Mouse (Mus musculus): Measurements from ENCODE around the gene Gatad2a. TPM values are rescaled to one million over a fixed set of nuclear protein-coding genes. Genes with fewer than 3 reads are reported as not detected.

The Gatad2a gene
- total RNA-seq, 2 experiments from 2014 or later: 93.2 to 94.3 TPM

DNA sequence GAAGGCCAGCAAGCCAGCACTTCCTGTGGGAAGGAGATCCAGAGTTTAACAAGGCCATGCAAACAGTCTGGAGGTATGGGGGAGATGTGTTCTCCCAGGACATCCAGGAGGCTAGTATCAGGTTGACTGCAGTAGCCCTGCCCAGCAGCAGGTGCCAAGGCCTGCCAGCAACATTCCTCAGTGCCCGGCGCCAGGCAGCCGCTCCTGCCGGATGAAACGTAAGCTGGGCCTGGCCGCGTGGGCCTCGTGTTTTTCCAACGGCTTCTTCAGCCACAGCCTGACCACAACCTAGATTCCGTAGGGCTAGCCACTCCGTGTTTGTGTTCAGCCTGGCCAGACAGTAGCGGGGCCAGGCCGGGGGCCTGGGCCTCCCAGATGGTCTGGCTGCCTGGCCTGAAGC is 121.5 kb downstream of the Gatad2a start:
- no peak for DNase-seq

DNA sequence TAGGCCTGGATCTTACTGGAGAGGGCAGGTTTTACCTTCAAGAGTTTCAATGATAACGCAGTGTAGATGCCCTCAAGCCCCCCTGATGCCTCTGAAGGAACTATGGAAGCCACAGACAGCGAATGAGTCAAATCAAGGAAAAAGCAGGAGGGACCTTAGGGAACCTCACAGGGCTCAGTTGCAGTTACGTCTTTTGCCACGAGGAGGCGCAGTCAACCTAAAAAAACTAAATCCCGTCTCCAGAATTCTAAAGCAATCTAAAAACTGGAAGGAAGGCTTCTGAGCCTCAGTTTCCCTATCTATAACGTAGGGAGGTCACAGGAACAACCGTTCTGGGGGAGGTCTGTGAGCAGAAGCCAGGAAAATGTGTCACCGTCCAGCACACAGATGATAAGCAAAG is 122.0 kb downstream of the Gatad2a start:
- DNase-seq: peak; percentile 64 to 70

DNA sequence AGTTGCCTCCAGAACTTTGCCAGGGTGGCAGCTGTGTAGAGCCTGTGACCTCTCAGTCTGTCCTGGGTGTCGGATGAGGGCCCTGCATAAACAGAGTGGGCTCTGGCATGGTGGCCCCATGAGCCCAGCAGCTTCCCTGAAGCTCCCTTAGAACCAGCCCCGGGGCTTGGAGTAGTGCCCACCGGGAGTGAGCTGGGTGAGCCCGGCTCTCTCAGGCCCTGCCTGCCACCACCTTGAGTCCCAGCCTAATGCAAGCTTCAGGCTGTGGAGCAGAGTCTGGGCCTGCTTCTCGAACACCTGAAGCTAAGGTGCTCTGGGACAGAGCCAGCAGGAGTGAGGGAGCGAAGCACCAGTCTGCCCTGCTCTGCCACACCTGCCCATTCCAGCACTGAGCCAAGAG is 125.3 kb downstream of the Gatad2a start:
- DNase-seq: no peak

DNA sequence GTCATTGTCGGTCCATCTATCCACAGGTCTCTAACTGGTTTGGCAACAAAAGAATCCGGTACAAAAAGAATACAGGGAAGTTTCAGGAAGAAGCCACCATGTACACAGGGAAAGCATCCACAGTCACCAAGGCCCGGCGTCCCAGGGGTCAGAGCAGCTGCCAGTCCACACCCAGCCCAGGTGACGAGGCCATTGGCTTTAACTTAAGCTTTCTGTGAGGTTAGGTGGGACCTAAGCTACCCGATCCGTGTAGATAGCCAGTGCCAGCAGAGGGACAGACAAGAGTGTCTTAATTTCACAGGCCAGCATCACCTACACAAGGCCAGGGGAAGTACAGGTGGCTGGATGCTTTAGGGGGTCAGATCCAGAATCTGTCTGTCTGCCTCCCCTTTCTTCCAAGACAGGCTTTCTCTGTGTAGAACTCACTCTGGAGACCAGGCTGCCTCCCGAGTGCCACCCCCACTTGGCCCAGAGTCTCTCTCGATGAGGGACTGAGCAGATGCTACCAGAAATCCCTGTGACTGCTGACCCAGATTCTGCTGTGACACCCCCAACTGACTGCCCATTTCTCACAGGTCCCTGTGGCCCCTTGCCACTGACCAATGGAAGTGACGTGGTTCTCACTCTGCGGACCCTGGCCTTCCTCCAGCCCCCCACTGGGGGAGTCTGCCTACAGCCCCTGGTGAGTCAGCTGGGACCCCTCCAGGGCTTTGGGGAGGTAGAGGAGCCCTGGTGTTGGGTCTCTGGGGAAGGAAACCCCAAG is 126.0 kb downstream of the Gatad2a start:
- DNase-seq: no peak

DNA sequence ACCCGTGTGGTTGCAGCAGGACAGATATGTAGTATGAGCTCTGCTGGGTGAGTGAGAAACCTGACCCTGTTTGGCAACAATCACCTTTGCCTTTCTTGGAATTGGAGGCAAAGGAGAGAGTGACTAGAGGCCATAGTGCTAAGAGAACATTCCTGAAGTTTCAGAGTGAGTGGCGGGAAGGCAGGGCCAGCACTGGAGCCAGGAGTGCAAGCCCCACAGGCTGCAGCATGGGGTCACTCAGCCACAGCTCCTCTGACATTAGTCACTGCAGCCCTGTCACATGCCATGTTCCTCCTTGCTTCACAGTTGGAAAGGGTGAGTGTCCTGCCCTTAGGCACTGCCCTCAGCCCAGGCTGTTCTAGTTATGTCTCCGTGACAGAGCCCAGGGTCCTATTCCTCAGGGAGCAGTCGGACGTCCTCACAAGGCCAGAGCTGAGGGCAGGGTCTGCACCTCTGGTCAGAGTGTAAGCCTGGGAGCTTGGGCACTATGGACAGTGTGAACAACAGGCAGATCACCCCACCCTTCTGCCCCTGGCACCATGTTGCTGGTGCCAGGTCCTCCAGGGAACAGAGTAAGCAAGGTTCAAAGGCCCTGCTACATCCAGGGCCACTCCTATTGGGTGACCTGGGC is 128.4 kb downstream of the Gatad2a start:
- peak in 1 of 2 experiments; percentile 32 for DNase-seq

DNA sequence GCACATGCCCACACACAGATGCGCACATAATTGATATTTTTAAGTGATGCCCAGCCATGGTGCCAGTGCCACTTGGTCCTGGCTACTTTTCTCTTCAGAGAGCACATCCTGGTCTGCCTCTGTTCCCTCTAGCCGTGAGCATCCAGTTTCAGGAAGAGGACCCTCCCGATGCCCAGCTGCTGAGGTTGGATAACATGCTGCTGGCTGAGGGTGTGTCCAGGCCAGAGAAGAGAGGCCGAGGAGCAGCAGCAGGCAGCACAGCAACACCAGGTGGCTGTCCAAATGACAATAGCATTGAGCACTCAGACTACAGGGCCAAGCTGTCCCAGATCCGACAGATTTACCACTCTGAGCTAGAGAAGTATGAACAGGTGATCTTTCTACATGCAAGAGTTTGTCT is 132.0 kb downstream of the Gatad2a start:
- no peak for DNase-seq

DNA sequence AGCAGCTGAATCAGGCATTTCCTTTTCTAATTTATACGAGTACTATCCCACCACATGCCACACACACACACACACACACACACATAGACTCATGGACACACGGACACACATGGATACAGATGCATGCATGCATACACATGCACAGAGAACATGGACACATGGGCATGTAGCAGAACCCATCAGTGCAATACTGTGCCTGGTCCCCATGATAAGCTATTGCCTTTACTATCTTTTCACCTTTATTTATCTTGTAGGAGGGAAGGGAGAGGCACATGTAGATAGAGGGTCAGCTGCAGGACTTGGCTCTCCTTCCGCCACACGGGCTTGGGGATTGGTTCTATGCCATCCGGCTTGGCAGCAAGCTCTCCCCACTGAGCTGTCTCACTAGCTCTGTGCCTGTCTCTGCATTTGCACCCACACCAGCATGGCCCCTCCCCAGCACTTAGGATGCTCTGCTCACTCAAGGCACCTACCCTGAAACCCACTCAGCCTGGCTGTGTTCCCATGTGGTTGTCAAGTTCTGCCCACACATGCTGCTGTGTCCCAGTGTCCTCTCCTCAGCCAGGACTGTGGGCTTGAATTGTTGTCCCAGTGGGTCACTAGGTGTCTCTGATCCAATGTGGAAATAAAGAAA is 132.7 kb downstream of the Gatad2a start:
- no peak for DNase-seq

DNA sequence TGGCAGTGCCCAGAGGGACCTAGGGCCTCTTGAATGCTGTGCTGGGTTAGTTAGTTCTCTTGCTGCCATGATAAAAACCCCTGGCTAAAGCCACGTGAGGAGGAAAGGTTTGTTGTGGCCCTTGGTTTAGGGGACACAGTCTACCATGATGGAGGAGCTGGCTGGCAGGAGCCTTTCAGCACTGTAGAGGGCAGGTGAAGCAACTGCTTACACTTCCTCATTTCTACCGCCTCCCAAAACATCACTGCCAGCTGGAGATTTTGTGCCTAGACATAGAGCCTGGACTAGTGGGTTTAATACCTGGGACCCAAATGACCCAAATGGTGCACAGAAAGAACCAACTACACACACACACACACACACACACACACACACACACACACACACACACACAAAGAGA is 134.9 kb downstream of the Gatad2a start:
- no peak for DNase-seq

DNA sequence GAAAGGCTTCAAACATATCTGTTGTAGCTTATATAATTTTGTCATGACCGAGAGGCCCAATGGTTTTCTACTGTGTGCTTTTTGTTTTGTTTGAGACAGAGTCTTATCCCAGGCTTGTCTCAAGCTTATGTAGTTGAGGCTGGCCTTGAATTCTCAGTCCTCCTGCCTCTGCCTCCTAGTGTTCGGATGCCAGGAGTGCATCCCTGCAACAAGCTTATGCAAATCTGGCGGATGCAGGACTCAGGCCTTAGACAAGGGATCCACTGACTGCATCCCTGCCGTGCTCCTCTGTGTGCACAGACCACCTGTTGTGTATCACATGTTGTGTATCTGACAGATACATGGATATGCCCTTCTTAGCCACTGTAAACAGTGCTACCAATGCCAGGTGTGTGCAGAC is 135.4 kb downstream of the Gatad2a start:
- DNase-seq: no peak

Other genes with a start within 250 kb of the Gatad2a start
- gene Zfp963, start 246.4 kb downstream of the Gatad2a start, total RNA-seq (2021): 1 to 10 TPM; 3.5 to 5.1 TPM
- 1 to 10 TPM; 2.8 to 3.1 TPM for gene Gm20422, start 221.5 kb downstream of the Gatad2a start, total RNA-seq (2021)
- gene Atp13a1, start 205.2 kb downstream of the Gatad2a start, total RNA-seq (2021): 10 to 100 TPM; 40.9 to 42.3 TPM
- gene Zfp866, start 205.2 kb downstream of the Gatad2a start, total RNA-seq (2021): 10 to 100 TPM; 21.2 to 21.3 TPM
- gene Gmip, start 187.7 kb downstream of the Gatad2a start, total RNA-seq (2021): 10 to 100 TPM; 10.1 to 10.5 TPM
- gene Lpar2, start 174.0 kb downstream of the Gatad2a start, total RNA-seq (2021): 1 to 10 TPM; 1.4 to 1.7 TPM
- gene Pbx4, start 163.9 kb downstream of the Gatad2a start, total RNA-seq (2021): 1 to 10 TPM; 1.1 to 1.8 TPM
- under 1 TPM in 1 of 2 experiments, not detected in 1; 0.10 TPM for gene Cilp2, start 108.7 kb downstream of the Gatad2a start, total RNA-seq (2021)
- under 1 TPM; 0.53 to 0.56 TPM for gene Tssk6, start 94.2 kb downstream of the Gatad2a start, total RNA-seq (2021)
- gene Ndufa13, start 93.8 kb downstream of the Gatad2a start, total RNA-seq (2021): 100 to 1,000 TPM; 166 to 176 TPM
- 1 to 10 TPM; 1.9 to 2.7 TPM for gene Yjefn3, start 93.7 kb downstream of the Gatad2a start, total RNA-seq (2021)
- gene Mau2, start 46.4 kb upstream of the Gatad2a start, total RNA-seq (2021): 10 to 100 TPM; 56.7 to 63.4 TPM
- 10 to 100 TPM; 30.9 to 31.5 TPM for gene Sugp1, start 46.4 kb upstream of the Gatad2a start, total RNA-seq (2021)
- 1 to 10 TPM in 1 of 2 experiments, under 1 TPM in 1; 0.56 to 1.1 TPM for gene Tm6sf2, start 76.5 kb upstream of the Gatad2a start, total RNA-seq (2021)
- under 1 TPM; 0.33 to 0.50 TPM for gene Hapln4, start 87.1 kb upstream of the Gatad2a start, total RNA-seq (2021)
- gene Ncan, start 124.5 kb upstream of the Gatad2a start, total RNA-seq (2021): under 1 TPM; 0.23 to 0.46 TPM
- gene Nr2c2ap, start 134.9 kb upstream of the Gatad2a start, total RNA-seq (2021): 10 to 100 TPM; 17.7 to 21.5 TPM
- 10 to 100 TPM; 15.2 to 17.1 TPM for gene Rfxank, start 142.8 kb upstream of the Gatad2a start, total RNA-seq (2021)
- 10 to 100 TPM; 52.5 to 55.0 TPM for gene Borcs8, start 143.1 kb upstream of the Gatad2a start, total RNA-seq (2021)
- under 1 TPM; 0.46 to 0.49 TPM for gene Mef2b, start 143.3 kb upstream of the Gatad2a start, total RNA-seq (2021)
- gene Tmem161a, start 176.0 kb upstream of the Gatad2a start, total RNA-seq (2021): 10 to 100 TPM; 70.2 to 74.5 TPM
- 10 to 100 TPM; 28.5 to 44.0 TPM for gene Slc25a42, start 215.9 kb upstream of the Gatad2a start, total RNA-seq (2021)
- gene Sugp2, start 237.8 kb upstream of the Gatad2a start, total RNA-seq (2021): 10 to 100 TPM; 24.0 to 34.1 TPM
- gene Armc6, start 238.1 kb upstream of the Gatad2a start, total RNA-seq (2021): 10 to 100 TPM; 10.7 to 13.6 TPM